24 mouse cellular contexts compared by ENCODE assay signal in the genomic region with DNA sequence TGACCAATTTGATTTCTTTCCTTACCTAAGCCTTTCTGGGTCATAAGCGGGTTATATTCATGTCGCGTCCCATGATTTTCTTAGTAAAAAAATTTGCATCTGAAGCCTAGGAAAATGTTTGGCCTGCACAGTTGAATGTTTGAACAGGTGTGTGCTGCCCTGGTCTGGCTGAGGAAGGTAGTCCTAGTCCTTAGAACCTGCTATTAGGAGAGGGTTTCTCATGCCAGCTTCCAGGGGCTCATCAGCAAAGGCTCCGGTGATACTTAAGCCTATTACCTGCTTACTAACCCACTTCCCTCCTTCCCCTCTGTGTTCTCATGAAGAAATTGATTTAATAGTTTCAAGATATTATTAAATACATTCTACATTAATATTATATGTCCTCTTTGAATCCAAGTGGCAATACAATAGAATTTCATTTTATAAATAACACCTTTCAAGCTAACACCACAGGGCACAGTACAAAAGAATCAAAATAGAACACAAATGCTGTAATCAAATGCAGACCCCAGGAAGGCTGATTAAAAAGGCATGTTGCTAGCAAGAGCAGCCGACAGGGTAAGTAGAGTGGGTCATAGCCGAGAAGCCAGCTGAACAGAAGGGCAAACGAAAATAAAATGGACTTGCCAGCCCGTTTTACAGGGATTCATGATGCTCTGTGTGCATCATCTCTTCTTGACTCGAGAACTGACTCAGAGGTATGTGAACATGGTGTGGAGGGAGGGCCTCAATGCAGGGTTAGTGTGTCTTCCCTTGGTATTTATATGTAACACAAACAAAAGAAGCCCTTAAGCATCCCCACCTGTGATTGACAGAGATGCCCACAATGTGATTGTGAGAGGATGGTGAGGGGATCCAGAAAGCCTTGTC.
DNase-seq lines count a peak whose midpoint lies in the region; ATAC-seq and TF ChIP-seq lines count a peak whose summit lies in the region.
"Had no signal": no experiment of that assay in that cellular context is flagged by ENCODE, and none has a peak within 500 bp of the region (broad histone marks: within the 10 kb centered on the region; RNA-seq: fewer than 3 reads in every experiment).

No protein-coding gene starts in this region.

- no peak for TF ChIP-seq CTCF in cerebellum, adult 2 months (IDR thresholded peaks at IDR 0.05; ENCODE audit: borderline replicate concordance, insufficient read depth, low read depth, low read length)
- TF ChIP-seq CTCF in lung, postnatal 0 days (IDR thresholded peaks at IDR 0.05) = no peak

- 56% methylated on average over 9 of the region's 9 CpGs for WGBS in cerebellum, adult 2 months
- WGBS in lung, postnatal 0 days = 73% methylated on average over 9 of the region's 9 CpGs
- WGBS in limb, embryonic 10.5 days = 60% methylated on average over 9 of the region's 9 CpGs

- H3K4me3 ChIP-seq in cerebellum, adult 2 months (replicated peaks; ENCODE audit: insufficient read depth, low read depth, low read length) = no peak overlapping the region
- no peak overlapping the region for H3K4me3 ChIP-seq in lung, postnatal 0 days (ENCODE audit: low read depth, low read length)
- no peak overlapping the region for H3K4me3 ChIP-seq in limb, embryonic 10.5 days
- H3K4me3 ChIP-seq: embryonic facial prominence, embryonic 15.5 days; erythroblast, embryonic 14.5 days; forebrain, embryonic 10.5 days; forebrain, embryonic 15.5 days; heart, adult 2 months; hindbrain, embryonic 12.5 days had no signal

- H3K27ac ChIP-seq in cerebellum, adult 2 months (ENCODE audit: insufficient read depth, low read length) = no peak overlapping the region
- no peak overlapping the region for H3K27ac ChIP-seq in lung, postnatal 0 days (ENCODE audit: low read length)
- peak overlapping the region; percentile 58 for H3K27ac ChIP-seq in limb, embryonic 10.5 days
- H3K27ac ChIP-seq: embryonic facial prominence, embryonic 15.5 days; forebrain, embryonic 10.5 days; forebrain, embryonic 15.5 days; heart, adult 2 months; hindbrain, embryonic 12.5 days had no signal

- no peaks in the 10 kb centered on the region for H3K27me3 ChIP-seq in cerebellum, adult 2 months (ENCODE audit: control insufficient read depth, insufficient read depth, low read length)
- H3K27me3 ChIP-seq in lung, postnatal 0 days (replicated peaks; ENCODE audit: insufficient read depth, low read length) = no peaks in the 10 kb centered on the region
- H3K27me3 ChIP-seq in limb, embryonic 10.5 days (ENCODE audit: low read depth, poor library complexity, severe bottlenecking) = no peaks in the 10 kb centered on the region
- H3K27me3 ChIP-seq: embryonic facial prominence, embryonic 15.5 days; forebrain, embryonic 15.5 days; hindbrain, embryonic 12.5 days had no signal

- peak; percentile 45 to 60 for DNase-seq in cerebellum, postnatal 10 days
- DNase-seq in cerebellum, adult 2 months = no peak
- no peak for DNase-seq in lung, postnatal 0 days (ENCODE audit: low spot score)
- no peak for DNase-seq in lung, postnatal 10 days
- peak; percentile 43 for DNase-seq in limb, embryonic 10.5 days (ENCODE audit: low spot score)
- DNase-seq in adrenal gland, adult (ENCODE audit: inconsistent age in 2 of 2, low spot score in 1 of 2) = no peak
- DNase-seq: adrenal gland, adult 2 months; adrenal gland, postnatal 25 days; B cell, adult 2 months; cerebellum, adult 8-10 months; cerebellum, postnatal 36 days; gastrocnemius, postnatal 10 days; heart, adult 2 months; heart, postnatal 10 days; heart, postnatal 4 days had no signal

- H3K4me2 ChIP-seq in lung, postnatal 0 days (replicated peaks; ENCODE audit: low read depth, low read length) = no peak overlapping the region
- H3K4me2 ChIP-seq: embryonic facial prominence, embryonic 15.5 days; forebrain, embryonic 15.5 days; hindbrain, embryonic 12.5 days had no signal

- 0 out of 2 replicates have a peak, but pooled peaks have one; percentile 37 for ATAC-seq in lung, postnatal 0 days
- ATAC-seq in megakaryocyte, adult 5-6 weeks (ENCODE audit: poor library complexity, severe bottlenecking) = no peak
- ATAC-seq: CD4-positive, CD25-positive, alpha-beta regulatory T cell, adult 4 months; forebrain, embryonic 15.5 days; hindbrain, embryonic 16.5 days had no signal

- H3K36me3 ChIP-seq in lung, postnatal 0 days (ENCODE audit: insufficient read depth, low read length) = no peaks in the 10 kb centered on the region
- H3K36me3 ChIP-seq in limb, embryonic 10.5 days = no peaks in the 10 kb centered on the region
- H3K36me3 ChIP-seq: embryonic facial prominence, embryonic 15.5 days; forebrain, embryonic 10.5 days; forebrain, embryonic 15.5 days; G1E; hindbrain, embryonic 12.5 days had no signal

- H3K9ac ChIP-seq in lung, postnatal 0 days (replicated peaks; ENCODE audit: low read depth) = no peak overlapping the region
- H3K9ac ChIP-seq: embryonic facial prominence, embryonic 15.5 days; forebrain, embryonic 15.5 days; hindbrain, embryonic 12.5 days had no signal

- no peaks in the 10 kb centered on the region for H3K9me3 ChIP-seq in lung, postnatal 0 days (ENCODE audit: low read length)
- no peaks in the 10 kb centered on the region for H3K9me3 ChIP-seq in limb, embryonic 10.5 days (replicated peaks)
- H3K9me3 ChIP-seq: embryonic facial prominence, embryonic 15.5 days; forebrain, embryonic 10.5 days; forebrain, embryonic 15.5 days; G1E; hindbrain, embryonic 12.5 days had no signal

- H3K4me1 ChIP-seq in cerebellum, adult 2 months (ENCODE audit: control insufficient read depth, insufficient read depth, low read length) = peaks cover 5% of the 10 kb centered on the region; the same call in 1 of the 2 replicates
- H3K4me1 ChIP-seq in lung, postnatal 0 days (ENCODE audit: insufficient read depth, low read depth, low read length) = no peaks in the 10 kb centered on the region
- peaks cover 15% of the 10 kb centered on the region for H3K4me1 ChIP-seq in limb, embryonic 10.5 days
- H3K4me1 ChIP-seq: embryonic facial prominence, embryonic 15.5 days; forebrain, embryonic 15.5 days; hindbrain, embryonic 12.5 days had no signal

- TF ChIP-seq POLR2A in cerebellum, adult 2 months (IDR thresholded peaks at IDR 0.05; ENCODE audit: borderline replicate concordance, insufficient read depth, low read length) = no peak

- TF ChIP-seq EP300 in lung, postnatal 0 days (IDR thresholded peaks at IDR 0.05) = no peak

Comparison
In these comparisons a context has a peak if more than half of its experiments do, and no peak if none do; other contexts are left out.
1. DNase-seq: peak in cerebellum, postnatal 10 days (2 of 2) and limb, embryonic 10.5 days (single experiment); none in cerebellum, adult 2 months (0 of 2), lung, postnatal 0 days (single experiment), lung, postnatal 10 days (single experiment) and adrenal gland, adult (0 of 2).